In genomic region chr17:51646416-51646815, GRCm38 (mm10) we compare ENCODE assay signal across 27 mouse cellular contexts.
"Had no signal": no experiment of that assay in that cellular context is flagged by ENCODE, and none has a peak within 500 bp of the region (broad histone marks: within the 10 kb centered on the region; RNA-seq: fewer than 3 reads in every experiment).

No protein-coding gene starts in this region.

- ATAC-seq: forebrain, embryonic 13.5 days; forebrain, embryonic 14.5 days; forebrain, embryonic 15.5 days; forebrain, embryonic 16.5 days; forebrain, postnatal 0 days had no signal

- H3K4me2 ChIP-seq: embryonic facial prominence, embryonic 12.5 days; embryonic facial prominence, embryonic 13.5 days; embryonic facial prominence, embryonic 15.5 days; forebrain, embryonic 12.5 days; forebrain, embryonic 13.5 days; forebrain, embryonic 15.5 days had no signal

- DNase-seq: cerebellum, adult 2 months; cerebellum, adult 8-10 months; cerebellum, adult 9-10 months; cerebellum, adult 9-11 months; cerebellum, postnatal 10 days; cerebellum, postnatal 14 days; cerebellum, postnatal 25 days; cerebellum, postnatal 36 days; embryo, embryonic 11 days; forebrain, postnatal 0 days; gastrocnemius, adult 2 months; gastrocnemius, postnatal 10 days; gastrocnemius, postnatal 14 days; gastrocnemius, postnatal 25 days; gastrocnemius, postnatal 36 days; heart, adult 2 months had no signal

- H3K9ac ChIP-seq: embryonic facial prominence, embryonic 12.5 days; embryonic facial prominence, embryonic 13.5 days; embryonic facial prominence, embryonic 15.5 days; forebrain, embryonic 12.5 days; forebrain, embryonic 13.5 days; forebrain, embryonic 15.5 days; forebrain, postnatal 0 days had no signal

- H3K4me1 ChIP-seq: embryonic facial prominence, embryonic 12.5 days; embryonic facial prominence, embryonic 13.5 days; embryonic facial prominence, embryonic 15.5 days; forebrain, embryonic 10.5 days; forebrain, embryonic 12.5 days; forebrain, embryonic 13.5 days; forebrain, embryonic 15.5 days had no signal

- H3K27ac ChIP-seq: embryonic facial prominence, embryonic 10.5 days; embryonic facial prominence, embryonic 12.5 days; embryonic facial prominence, embryonic 13.5 days; embryonic facial prominence, embryonic 15.5 days; forebrain, embryonic 10.5 days; forebrain, embryonic 12.5 days; forebrain, embryonic 13.5 days; forebrain, embryonic 15.5 days; gastrocnemius, adult 2 months; heart, adult 2 months had no signal

- H3K4me3 ChIP-seq: embryonic facial prominence, embryonic 10.5 days; embryonic facial prominence, embryonic 12.5 days; embryonic facial prominence, embryonic 13.5 days; embryonic facial prominence, embryonic 15.5 days; erythroblast, embryonic 14.5 days; forebrain, embryonic 10.5 days; forebrain, embryonic 12.5 days; forebrain, embryonic 13.5 days; forebrain, embryonic 15.5 days; gastrocnemius, adult 2 months; heart, adult 2 months had no signal

- H3K36me3 ChIP-seq: embryonic facial prominence, embryonic 10.5 days; embryonic facial prominence, embryonic 12.5 days; embryonic facial prominence, embryonic 13.5 days; embryonic facial prominence, embryonic 15.5 days; forebrain, embryonic 10.5 days; forebrain, embryonic 12.5 days; forebrain, embryonic 15.5 days had no signal

- H3K9me3 ChIP-seq: embryonic facial prominence, embryonic 10.5 days; embryonic facial prominence, embryonic 12.5 days; embryonic facial prominence, embryonic 13.5 days; embryonic facial prominence, embryonic 15.5 days; forebrain, embryonic 10.5 days; forebrain, embryonic 12.5 days; forebrain, embryonic 13.5 days; forebrain, embryonic 15.5 days had no signal

- H3K27me3 ChIP-seq: embryonic facial prominence, embryonic 12.5 days; embryonic facial prominence, embryonic 13.5 days; embryonic facial prominence, embryonic 15.5 days; forebrain, embryonic 12.5 days; forebrain, embryonic 13.5 days; forebrain, embryonic 15.5 days had no signal
